Mouse (Mus musculus) C2C12 (cell line): ENCODE data around the gene Capn5.

ENCODE experiments used
- CEBPB ChIP-seq: IDR thresholded peaks from one replicate; pipeline ENCODE4 v1.6.1; 2011; ENCODE audit warnings: low read depth, mild to moderate bottlenecking, control low read depth, moderate library complexity
- MAX ChIP-seq: IDR thresholded peaks from one replicate; pipeline ENCODE4 v1.6.1; 2011; ENCODE audit warnings: mild to moderate bottlenecking, control low read depth

DNA sequence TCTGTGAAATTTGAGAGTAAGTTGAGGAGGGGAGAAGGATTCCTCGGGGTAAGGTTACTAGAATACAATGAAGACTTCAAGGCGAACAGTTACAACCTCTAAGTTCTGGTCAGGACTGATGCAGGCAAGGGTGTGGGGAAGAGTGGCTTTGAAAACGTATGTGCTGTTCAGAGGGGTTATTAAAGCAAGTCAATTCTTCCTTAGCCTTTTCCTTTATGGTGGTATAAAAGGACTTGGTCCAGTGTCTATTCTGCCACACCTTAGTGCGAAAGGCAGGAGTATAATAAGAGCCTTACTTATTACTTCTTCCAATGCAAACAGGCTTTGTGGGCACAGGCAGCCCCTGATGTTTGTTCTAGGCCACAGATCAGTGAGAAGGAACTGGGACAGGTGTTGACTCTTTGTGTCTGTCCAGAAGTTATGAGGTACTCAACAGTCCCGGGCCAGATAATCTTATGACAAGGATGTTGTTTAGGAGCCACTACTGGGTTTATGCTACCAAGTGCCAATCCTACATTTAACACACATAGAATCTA, 23.5 kb upstream of the Capn5 start:
- no peak for TF ChIP-seq CEBPB
- TF ChIP-seq MAX = no peak
